Mouse (Mus musculus) left cerebral cortex, adult 8-10 months (tissue): Measurements from ENCODE around the gene Arhgef2. TPM values are rescaled to one million over a fixed set of nuclear protein-coding genes. Genes with fewer than 3 reads are reported as not detected.

Experiments
- DNase-seq, 2 experiments: peaks; one replicate each; pipeline ENCODE4 v3.0.0; 2022; ENCODE audit warnings: low spot score in 2 of 2
- total RNA-seq, 4 experiments: library from RNA; stranded (reverse); gene quantifications; 2 replicates each; pipeline ENCODE4 v1.2.4; 2022

Gene Arhgef2
- total RNA-seq, 4 experiments from 2014 or later, result 228 to 247 (median 232) TPM

- DNase-seq, result no peak
Observed at GRCm38 (mm10) chr3:88636555-88636986, 30.8 kb downstream of the Arhgef2 start.

- no peak for DNase-seq
Observed at GRCm38 (mm10) chr3:88637134-88637533, 31.4 kb downstream of the Arhgef2 start.

DNA sequence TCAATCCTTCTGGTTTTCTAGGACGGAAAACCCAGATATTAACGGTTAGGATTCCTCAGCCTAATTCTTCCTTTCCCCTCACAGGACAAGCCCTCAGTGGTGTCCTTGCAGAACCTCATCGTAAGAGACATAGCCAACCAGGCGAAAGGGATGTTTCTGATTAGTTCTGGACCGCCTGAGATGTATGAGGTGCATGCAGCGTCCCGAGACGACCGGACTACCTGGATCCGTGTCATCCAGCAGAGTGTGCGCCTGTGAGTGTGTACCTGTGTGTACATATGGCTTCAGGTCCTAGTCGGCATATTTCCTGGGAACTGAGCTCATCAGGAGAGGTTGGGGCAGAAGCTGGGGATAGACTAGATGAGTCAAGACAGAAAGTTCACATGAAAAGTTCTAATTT is 33.5 kb downstream of the Arhgef2 start:
- DNase-seq, result no peak

GRCm38 (mm10) chr3:88640676-88641075 is 34.9 kb downstream of the Arhgef2 start:
- DNase-seq, result no peak

DNA sequence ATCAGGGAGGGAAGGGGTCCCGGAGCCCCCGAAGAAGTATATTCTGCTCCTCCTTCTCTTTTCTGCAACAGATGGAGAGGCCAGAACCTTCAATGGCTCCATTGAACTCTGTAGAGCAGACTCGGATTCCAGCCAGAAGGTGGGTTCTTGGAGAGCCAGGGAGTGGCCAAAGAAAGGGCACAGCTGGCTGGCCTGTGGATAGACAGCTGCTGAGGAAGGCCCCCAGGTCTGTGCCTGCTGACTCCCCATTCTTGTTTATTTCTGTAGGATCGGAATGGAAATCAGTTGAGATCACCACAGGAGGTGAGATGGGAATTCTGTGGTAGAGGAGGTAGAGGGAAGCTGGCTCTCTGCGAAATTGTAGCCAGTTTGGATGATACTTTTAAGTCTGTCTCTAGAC is 37.3 kb downstream of the Arhgef2 start:
- no peak for DNase-seq

DNA sequence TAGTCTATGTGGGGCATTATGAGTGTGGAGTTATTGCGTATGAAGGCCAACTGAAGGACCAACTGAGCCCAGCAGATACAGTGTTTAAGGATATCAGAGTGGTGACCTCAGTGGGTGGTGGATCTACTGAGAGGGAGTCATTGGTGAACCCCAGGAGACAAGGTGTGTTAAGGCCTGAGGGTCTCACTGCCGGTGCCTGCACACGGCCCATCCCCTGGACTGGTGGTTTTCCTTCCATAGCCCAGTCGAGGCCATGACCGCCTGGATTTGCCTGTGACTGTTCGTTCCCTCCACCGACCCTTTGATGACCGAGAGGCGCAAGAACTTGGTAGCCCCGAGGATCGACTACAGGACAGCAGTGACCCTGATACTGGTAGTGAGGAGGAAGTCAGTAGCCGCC is 40.2 kb downstream of the Arhgef2 start:
- DNase-seq, result no peak

DNA sequence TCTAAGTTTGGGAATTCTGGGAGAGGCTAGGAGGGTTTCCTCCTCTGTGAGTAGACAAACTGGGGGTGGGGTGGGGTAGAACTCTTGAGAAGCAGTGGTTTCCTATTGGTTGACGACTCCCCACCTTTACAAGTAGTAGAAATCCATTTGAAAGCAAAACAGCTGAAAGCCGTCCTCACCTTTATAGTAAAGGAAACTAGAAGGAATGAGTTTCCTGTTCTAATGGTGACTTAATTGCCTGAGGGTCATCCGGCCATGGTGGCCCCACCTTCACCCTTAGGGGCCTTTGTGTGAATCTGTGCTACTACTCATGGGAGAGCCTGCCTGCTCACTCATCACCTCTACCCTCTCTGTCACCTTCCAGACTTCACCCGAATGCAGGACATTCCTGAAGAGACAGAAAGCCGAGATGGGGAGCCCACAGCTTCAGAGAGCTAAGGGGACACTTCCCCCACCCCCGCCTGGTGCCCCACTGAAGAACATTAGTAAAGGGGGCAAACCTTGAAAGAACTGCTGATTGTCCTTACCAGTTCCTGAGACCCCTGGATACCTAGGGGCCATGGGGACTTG is 40.7 kb downstream of the Arhgef2 start:
- DNase-seq, result no peak

DNA sequence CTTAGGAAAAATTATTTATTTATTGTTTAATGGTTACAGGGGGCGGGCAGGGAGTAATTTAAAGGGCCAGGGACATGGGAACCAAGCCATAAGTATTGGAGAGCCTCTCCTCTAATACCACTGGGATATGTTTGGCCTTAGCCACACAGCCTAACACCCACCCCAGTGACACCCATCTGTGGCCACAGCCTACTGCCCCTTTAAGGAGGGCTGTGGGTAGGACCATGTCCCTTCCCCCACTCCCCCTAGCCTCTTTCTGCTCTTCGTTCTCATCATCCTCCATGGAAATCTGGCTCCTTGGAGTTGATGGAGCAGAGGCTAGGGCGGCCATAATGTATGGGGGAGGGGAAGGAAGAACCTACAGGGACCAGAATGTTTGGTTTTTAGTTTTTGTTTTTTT is 41.3 kb downstream of the Arhgef2 start:
- no peak for DNase-seq

DNA sequence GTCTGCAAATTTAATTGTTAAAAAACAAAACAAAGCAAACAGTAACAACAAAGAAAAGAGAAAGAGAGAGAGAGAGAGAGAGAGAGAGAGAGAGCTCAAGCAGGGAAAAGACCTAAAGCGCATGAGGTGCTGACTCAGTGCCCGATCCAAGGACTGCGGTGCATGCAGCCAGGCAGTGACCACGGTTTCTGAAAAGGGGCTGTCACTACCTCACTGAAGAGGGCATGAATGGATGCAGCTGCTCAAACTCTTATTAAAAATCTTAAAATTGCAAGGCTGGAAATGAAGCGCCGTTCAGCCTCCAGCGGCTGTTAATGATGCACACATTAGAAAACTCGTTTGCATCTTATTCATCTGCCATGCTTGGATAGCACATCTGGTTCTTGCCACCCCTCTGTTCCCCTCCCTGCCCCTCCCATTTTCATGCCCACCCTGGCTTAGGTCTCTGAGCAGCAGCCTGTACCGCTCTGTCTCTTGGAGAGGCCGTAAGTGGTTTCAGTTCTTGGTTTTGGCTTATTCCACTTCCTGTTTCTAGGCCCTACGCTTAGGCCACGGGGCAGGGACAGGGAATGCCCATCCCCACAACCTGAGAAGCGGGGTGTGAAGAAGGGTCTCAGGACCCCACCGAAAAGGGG is 42.1 kb downstream of the Arhgef2 start:
- no peak for DNase-seq

DNA sequence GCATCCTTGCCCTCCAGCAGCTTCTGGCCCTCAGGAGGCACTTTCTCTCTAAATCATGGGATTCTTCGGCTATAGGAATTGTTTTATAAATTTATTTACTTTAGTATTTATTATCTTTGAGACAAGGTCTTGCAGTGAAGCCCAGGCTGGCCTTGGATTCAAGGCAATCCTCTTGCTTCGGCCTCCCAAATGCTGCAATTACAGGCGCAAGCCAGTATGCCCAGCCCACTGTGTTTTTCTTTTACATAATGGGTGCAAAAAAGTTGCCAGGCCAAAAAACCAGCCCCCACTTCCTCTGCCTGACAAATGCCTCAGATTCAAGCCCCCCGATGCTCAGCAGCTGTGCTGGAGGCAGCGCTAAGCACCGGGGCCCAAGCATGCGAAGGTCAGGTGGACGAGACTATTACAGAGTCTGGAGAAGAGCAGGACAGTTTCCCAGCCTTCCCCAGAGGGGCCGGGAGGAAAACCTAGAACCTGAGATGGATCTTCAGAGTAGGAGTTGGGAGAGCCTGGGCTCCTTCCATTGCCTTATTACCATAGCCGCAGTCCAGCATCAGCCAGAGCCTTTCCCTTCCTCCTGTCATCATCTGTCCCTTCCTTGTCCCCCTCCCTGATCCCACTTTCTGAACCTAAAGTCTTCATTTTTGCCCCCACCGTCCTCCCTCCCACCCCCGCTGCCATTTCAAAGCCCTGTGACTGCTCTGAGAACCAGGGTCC is 42.8 kb downstream of the Arhgef2 start:
- no peak for DNase-seq

DNA sequence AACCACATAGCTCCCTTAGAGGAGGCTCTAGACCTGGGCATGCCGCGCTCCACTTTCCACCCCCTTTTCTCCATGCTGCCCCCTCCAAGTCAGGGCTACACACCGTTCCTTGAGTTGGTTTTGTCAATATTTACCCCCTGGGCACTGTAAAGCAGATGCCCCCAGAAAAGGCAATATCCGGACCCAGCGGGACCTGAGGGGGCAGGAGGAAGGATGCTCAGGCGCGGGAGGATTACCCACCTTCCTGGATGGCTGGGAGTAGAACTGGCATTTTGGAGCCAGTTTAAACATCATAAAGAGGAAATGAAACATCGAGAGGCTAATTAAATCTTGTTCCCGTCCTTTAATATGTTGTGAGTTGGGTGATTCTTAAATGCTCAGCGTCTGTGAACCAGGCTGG is 43.4 kb downstream of the Arhgef2 start:
- DNase-seq, result no peak

DNA sequence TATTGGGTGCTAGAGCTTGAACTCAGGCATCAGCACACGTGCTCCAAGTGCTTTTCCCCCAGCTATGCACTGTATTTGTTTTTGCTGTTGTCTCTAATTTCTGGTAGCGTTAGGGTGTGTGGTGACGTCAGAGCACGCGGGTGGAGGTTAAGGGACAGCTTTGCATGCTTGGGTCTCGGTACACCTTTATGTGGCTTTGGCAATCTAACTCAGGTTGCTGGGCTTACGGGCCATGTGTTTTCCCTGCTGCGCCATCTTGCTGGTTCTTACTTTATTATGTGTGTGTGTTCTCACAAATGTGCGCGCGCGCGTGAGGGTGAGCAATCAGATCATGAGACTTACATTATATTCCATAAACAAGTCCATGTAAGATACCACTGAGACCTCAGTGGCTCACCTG is 44.2 kb downstream of the Arhgef2 start:
- DNase-seq, result no peak

DNA sequence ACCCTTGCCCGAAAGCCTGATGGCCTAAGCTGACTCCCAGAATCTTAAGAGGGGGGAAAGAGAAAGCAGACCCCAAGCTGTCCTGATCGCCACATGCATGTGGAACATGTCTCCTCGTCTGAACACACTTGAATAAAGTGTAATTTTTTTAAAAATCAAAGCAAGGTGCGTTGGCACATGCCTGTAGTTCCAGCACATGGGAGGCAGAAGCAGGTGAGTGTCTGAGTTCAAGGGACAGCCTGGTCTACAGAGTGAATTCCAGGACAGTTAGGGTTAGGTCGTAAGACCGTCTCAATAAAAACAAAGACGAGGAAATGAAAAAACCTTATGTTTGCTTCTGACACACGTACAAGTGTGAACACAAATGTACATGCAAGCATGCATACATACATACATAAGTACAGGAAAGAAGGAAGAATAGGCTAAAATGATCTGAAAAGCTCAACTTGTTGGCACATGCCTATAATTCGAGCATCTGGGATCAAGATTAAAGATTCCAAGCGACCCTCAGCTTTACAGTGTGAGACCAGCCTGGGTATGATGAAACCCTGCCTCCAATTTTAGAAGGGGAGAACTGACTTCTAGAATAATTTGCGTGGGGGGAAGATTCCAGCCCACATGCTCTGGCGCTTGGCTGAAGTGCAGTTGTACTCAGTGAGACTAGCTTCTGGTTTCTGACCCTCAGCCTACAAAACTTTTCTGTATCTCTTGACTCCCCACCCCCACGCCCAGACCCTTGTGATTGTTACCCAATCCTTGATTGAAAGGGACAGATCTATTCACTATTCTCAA is 45.1 kb downstream of the Arhgef2 start:
- no peak for DNase-seq

- no peak for DNase-seq
Observed at GRCm38 (mm10) chr3:88651669-88652618, 46.2 kb downstream of the Arhgef2 start.

GRCm38 (mm10) chr3:88652846-88653515 is 47.2 kb downstream of the Arhgef2 start, which contains the start of gene Rxfp4:
Rxfp4 (minus strand) TSS chr3:88653142.
- no peak for DNase-seq

- no peak for DNase-seq
Observed at GRCm38 (mm10) chr3:88653516-88654370, 48.0 kb downstream of the Arhgef2 start.

- no peak for DNase-seq
Observed at GRCm38 (mm10) chr3:88654621-88655020, 48.9 kb downstream of the Arhgef2 start.

DNA sequence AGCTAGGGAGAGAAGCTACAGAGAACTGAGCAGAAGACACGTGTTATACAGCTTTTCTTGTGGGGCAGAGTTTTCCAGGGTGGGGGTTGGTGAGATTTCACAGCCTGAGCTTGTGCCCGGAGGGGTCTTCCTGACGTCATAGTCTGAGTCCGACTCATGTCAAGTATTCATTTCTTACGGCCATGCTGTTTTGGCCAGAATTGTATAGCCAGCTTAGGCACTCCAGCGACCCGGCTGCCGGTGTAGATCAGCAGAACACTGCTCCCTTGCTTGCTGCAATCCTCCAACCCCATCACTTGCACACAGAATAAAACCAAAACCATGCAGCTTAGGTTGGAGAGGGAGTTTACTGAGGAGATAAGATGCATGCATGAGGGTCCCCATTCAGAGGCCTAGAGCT is 49.9 kb downstream of the Arhgef2 start:
- no peak for DNase-seq

DNA sequence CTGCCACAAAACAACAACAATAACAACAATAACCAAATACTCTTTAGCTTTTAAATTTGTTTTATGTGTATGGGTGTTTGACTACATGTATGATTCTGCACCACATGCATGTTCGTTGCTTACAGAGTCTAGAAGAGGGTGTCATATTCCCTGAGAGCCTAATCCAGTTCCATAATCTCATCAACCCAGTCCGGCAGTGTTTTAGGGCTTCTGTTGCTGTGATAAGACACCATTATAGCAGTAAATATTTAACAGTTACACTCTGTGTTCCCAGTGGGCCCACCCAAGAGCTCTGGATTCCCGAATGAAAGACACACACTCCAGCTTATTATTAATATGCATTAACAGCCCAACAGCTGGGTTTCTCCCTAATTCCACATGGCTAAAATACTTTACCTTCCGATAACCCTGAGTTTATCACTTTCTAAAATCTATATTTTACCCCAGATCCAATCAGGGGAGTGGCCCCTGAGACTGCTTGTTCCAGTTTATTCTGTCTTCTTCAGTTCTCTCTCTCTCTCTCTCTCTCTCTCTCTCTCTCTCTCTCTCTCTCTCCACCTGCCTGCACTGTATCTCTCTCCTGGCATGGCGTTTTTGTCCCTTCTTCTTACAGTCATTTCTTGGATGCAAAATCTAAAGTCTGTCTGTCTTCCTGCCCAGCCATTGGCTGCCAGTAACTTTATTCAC is 52.8 kb downstream of the Arhgef2 start:
- no peak for DNase-seq
